Mouse (Mus musculus) urinary bladder, postnatal 4 days (tissue): ENCODE data around the gene Rhou.

ENCODE experiments used
- DNase-seq, 2 experiments: peaks; one replicate each; pipeline ENCODE4 v3.0.0; 2021 to 2022; ENCODE audit warnings: low spot score in 2 of 2

The Rhou gene

GRCm38 (mm10) chr8:123649483-123649882 lies 4.2 kb upstream of the Rhou start:
- no peak for DNase-seq

- DNase-seq: no peak
These were observed 2.2 kb upstream of the Rhou start for GRCm38 (mm10) chr8:123651390-123652098.

GRCm38 (mm10) chr8:123652641-123653040 lies 1.1 kb upstream of the Rhou start:
- no peak for DNase-seq

DNA sequence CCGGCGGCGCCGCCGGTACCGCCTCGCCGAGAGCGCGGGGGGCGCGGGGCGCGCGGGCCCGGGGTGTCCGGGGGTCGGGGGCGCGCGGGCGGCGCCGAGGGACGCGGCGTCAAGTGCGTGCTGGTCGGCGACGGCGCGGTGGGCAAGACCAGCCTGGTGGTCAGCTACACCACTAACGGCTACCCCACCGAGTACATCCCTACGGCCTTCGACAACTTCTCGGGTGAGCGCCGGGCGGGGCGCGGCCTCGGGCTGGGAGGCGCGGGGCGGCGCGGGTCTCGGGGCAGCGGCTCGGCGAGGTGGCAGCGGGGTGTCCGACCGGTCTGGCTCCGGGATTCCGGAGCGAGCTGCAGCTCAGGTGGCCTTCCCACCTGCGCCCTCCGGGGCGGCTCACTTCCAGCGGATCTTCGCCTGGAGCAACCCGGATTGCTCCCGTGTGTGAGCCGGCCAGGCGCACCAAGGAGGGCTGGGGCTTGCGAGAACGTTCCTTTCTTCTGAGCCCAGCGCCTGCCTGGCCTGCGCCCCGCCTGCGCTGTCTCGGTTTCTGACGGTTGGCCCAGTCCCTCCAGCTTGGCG lies 353 bp downstream of the Rhou start:
- DNase-seq: peak; percentile 64 to 76

GRCm38 (mm10) chr8:123654763-123655162 lies 1.0 kb downstream of the Rhou start:
- DNase-seq: no peak

GRCm38 (mm10) chr8:123655351-123655779 lies 1.6 kb downstream of the Rhou start:
- no peak for DNase-seq

DNA sequence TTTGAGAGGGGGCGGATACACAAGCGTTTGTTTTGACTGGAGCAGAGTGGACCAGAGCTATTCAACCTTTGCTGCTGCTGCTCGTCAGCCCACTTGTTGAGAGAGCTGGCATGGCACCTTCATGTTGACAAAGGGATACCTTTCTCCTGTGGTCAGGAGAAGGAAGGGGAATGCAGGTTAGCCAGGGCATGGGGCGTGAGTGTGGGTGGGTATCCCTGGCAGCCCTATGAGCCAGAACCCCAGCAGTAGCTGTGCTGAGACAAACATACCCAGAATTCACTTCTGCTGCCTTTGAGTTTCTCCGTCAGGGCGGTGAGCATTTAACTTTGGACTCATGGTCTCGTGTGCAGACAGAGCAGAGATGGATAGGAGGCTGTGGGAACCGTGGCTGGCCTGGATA lies 4.1 kb downstream of the Rhou start:
- no peak for DNase-seq

- DNase-seq: no peak
These were observed 5.8 kb downstream of the Rhou start for GRCm38 (mm10) chr8:123659469-123660057.

DNA sequence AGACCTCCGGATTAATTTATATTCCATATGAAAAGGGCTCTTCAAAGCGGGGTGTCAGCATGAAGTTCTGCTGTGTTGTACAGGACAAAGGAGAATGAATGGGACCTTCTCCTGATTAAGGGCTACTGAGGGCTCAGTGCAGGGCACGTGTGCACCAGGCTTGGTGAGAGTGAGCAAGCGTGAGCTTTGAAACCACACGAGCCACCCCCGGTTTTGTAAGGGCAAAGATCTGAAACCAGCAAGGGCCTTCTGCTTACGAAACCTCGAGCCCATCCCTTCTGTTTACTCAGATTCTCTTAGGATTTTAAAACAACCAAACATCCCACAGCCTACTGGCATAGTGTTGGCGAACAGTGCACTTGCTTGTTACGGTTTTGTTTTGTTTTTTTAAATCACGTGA lies 7.8 kb downstream of the Rhou start:
- no peak for DNase-seq

DNA sequence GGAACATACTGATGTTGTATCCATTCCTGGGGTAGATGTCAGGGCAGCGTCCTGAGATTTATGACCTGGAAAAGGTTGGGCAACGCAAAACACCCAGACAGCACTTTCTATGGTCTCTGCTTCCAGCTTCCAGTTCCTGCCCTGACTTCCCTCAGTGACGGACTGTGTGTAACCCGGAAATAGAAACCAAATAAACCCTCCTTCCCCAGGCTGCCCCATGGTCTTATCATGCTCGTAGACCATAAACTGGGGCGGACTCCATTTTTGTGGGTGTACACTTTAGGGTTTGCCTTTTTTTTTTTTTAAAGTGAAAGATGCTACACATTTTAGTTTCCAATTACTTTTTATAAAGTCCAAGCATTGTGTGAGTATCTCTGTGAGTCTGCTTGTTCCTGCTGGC lies 11.9 kb downstream of the Rhou start:
- no peak for DNase-seq

DNA sequence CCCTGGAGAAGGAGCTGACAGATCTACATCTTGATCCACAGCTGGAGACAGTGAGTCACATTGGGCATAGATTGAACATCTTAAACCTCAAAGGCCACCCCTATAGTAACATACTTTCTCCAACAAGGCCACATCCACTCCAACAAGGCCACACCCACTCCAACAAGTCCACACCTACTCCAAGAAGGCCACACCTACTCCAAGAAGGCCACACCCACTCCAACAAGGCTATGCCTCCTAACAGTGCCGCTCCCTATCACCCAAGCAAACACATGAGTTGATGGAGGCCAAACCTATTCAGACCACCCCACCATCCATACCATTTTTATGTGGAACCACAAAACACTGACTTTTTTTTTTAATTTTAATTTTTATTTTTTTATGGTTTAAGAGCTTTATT lies 13.1 kb downstream of the Rhou start:
- no peak for DNase-seq

GRCm38 (mm10) chr8:123668681-123669080 lies 15.0 kb downstream of the Rhou start:
- no peak for DNase-seq

- DNase-seq: no peak
These were observed 17.0 kb downstream of the Rhou start for GRCm38 (mm10) chr8:123670766-123671165.

DNA sequence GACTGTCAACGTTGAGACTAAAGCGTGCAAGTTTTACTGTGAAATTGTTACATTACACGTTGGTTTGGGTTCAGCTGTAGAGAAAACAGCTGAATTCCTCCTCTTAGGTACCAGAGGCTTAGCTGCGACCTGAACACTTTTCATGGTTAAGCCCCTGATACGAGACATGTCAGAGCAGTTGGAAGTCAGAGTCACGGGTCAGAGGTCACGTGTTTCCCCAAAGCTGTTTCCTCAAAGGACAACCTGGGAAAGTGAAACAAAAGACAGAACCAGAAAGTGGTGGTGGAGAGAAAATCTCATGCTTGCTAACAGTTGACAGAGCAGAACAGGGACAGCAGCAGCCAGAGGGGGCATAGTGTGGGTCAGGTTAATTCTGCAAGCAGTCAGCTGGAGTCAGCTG lies 17.7 kb downstream of the Rhou start:
- DNase-seq: no peak

DNA sequence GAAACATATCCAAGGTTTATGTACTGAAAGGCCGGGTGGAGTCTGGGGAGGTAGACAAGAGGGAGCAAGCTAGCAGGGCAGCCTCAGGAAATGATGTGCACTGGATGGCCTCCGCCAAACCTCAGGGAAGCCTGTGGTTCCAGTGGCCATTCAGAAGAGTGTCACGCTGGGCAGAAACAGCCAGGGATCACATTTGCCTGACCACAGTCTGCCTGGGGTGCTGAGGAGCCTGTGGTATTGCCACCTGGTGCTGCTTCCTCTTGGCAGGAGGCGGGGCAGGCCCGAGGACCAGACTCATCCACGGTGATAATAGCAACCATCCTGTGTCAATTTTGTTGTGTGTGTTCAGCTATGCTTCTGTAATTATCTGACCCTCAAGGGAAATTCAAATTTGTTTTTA lies 18.9 kb downstream of the Rhou start:
- no peak for DNase-seq

- DNase-seq: no peak
These were observed 21.9 kb downstream of the Rhou start for GRCm38 (mm10) chr8:123675611-123676010.

DNA sequence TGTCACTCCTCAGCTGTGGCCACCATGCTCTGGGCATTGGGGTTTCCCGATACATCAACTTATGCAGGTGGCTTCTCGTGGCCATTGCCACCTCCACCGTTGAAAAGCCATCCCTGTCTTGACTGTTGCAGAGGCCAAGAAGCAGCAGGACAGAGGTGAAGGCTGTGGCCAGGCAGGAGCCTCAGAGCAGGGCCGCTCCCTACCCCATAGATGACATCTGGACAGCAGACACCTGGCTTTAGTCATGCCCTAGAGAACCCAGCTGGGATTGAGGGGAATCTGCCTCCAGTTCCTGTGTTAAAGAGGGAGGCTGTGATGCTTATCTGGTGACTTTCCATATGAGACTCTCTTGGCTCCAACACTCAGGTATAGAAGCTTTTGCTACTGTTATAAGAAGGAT lies 24.7 kb downstream of the Rhou start:
- DNase-seq: no peak

DNA sequence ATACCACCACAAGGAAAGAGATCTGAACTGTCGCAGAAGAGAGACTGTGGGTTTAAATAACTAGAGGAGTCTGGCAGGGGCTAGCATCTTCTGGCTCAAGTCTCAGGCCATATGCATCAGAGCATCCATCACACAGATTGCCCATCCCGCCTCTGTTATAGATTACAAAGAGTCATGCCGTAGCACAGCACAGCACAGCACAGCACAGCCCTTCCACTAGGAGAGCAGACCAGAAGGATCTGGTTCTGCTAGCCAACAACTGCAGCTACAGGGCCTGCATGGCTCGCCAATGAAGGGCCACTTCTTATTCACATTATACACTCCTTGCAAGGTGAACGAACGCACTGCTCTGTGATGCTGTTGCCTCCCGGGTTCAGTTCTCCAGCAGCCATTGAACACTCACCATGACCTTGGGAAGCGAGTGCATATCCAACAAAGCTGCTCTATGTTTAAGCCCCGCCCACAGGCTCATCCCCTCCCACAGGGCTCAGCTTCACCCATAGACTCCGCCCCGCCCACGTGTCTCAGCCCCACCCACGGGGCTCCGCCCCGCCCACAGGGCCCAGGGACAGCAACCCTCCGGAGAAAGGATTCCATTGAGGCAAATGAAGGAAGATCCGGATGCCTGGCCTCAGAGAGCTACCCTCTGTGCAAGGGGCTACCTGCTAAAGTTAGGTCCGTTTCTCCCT lies 28.5 kb downstream of the Rhou start:
- peak in 1 of 2 experiments; percentile 30 for DNase-seq

GRCm38 (mm10) chr8:123683321-123683720 lies 29.6 kb downstream of the Rhou start:
- DNase-seq: no peak

DNA sequence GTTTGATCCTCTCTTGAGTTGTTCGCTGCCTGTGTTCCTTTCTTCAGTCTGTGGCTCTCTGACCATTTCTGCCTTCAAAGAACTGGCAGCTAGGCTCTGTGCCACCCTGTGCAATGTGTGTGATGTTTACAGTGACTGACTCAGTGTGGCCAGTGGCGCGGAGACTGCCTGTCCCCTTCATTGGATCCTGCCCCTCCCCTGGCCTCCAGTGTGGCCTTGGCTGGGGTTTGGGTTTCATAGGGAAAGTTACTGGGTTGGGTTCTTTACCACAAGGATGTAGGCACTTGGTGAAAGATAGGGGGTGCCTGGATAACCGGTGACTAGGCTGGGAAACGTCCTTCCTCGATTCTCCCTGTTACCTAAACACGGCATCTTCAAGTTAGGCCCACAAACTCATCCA lies 31.1 kb downstream of the Rhou start:
- DNase-seq: no peak

GRCm38 (mm10) chr8:123685477-123685876 lies 31.7 kb downstream of the Rhou start:
- DNase-seq: no peak

- DNase-seq: no peak
These were observed 34.1 kb downstream of the Rhou start for GRCm38 (mm10) chr8:123687826-123688225.
